Mouse (Mus musculus) midbrain, embryonic 16.5 days (tissue): Measurements from ENCODE around the gene Eml2. TPM values are rescaled to one million over a fixed set of nuclear protein-coding genes. Genes with fewer than 3 reads are reported as not detected.

Experiments
- ATAC-seq: fragments of 200-750 bp; cut with Nextera tagmentation; 2 replicates; pipeline ENCODE4 v1.8.0; 2017; ENCODE audit warnings: moderate TSS enrichment
- H3K27ac ChIP-seq: fragments of 300-500 bp; sonication (generic); 2 replicates; pipeline ENCODE4 v1.5.1; 2014; ENCODE audit warnings: mild to moderate bottlenecking, low read length, mixed read lengths
- H3K27me3 ChIP-seq: fragments of 300-500 bp; sonication (generic); 2 replicates; pipeline ENCODE4 v1.6.1; 2014; ENCODE audit warnings: low read depth, low read length, mixed read lengths; ENCODE audit not compliant: control insufficient read depth, insufficient read depth
- H3K36me3 ChIP-seq: fragments of 300-500 bp; sonication (generic); 2 replicates; pipeline ENCODE4 v1.6.1; 2014; ENCODE audit warnings: mild to moderate bottlenecking, low read length, moderate library complexity, mixed read lengths; ENCODE audit not compliant: control insufficient read depth, insufficient read depth
- H3K4me1 ChIP-seq: fragments of 300-500 bp; sonication (generic); 2 replicates; pipeline ENCODE4 v1.6.1; 2014; ENCODE audit warnings: mild to moderate bottlenecking, low read length, mixed read lengths; ENCODE audit not compliant: control insufficient read depth, insufficient read depth
- H3K4me2 ChIP-seq: fragments of 300-500 bp; sonication (generic); 2 replicates; pipeline ENCODE4 v1.6.1; 2014; ENCODE audit warnings: mild to moderate bottlenecking, low read length, mixed read lengths
- H3K4me3 ChIP-seq: fragments of 300-500 bp; sonication (generic); 2 replicates; pipeline ENCODE4 v1.5.1; 2014; ENCODE audit warnings: low read depth, mild to moderate bottlenecking, low read length, moderate library complexity, mixed read lengths
- H3K9ac ChIP-seq: fragments of 300-500 bp; sonication (generic); 2 replicates; pipeline ENCODE4 v1.6.1; 2014; ENCODE audit warnings: low read depth, low read length, mixed read lengths
- H3K9me3 ChIP-seq: fragments of 300-500 bp; sonication (generic); replicated peaks from 2 replicates; pipeline ENCODE4 v1.6.1; 2014; ENCODE audit warnings: mild to moderate bottlenecking, low read length, mixed read lengths; ENCODE audit not compliant: control insufficient read depth, poor library complexity, severe bottlenecking
- WGBS: fragments of 180-500 bp; shearing (Covaris S2); extraction: QIAGEN DNeasy Blood & Tissue Kit; methylation state at CpG from one replicate; pipeline ENCODE4 v1.1.7; 2014; 5-methylcytosine and 5-hydroxymethylcytosine counted together
- polyA plus RNA-seq: library from polyadenylated mRNA; unstranded; fragments of >200 nt; fragmentation: Nextera tagmentation; extraction: Ambion mirVana; gene quantifications from 2 replicates; pipeline ENCODE4 v1.2.1, GENCODE M21; 2015

The Eml2 gene
- polyA plus RNA-seq, 1 experiment from 2014 or later, result 10.6 TPM

- no peak overlapping the region for H3K4me3 ChIP-seq
- no peak overlapping the region for H3K4me2 ChIP-seq
- H3K27ac ChIP-seq, result no peak overlapping the region
- no peaks in the 10 kb centered on the region for H3K9me3 ChIP-seq
- H3K9ac ChIP-seq, result no peak overlapping the region
- peaks cover 5% of the 10 kb centered on the region for H3K4me1 ChIP-seq
- no peak for ATAC-seq
- 72% methylated on average over 7 of the region's 7 CpGs for WGBS
- no peaks in the 10 kb centered on the region for H3K27me3 ChIP-seq
- no peaks in the 10 kb centered on the region for H3K36me3 ChIP-seq
Observed at GRCm38 (mm10) chr7:19214369-19214768, 38.1 kb downstream of the Eml2 start.

GRCm38 (mm10) chr7:19214940-19215339 is 38.7 kb downstream of the Eml2 start:
- Histone ChIP-seq H3K4me1 (peaks cover 5% of the 10 kb centered on the region), H3K27me3 (no peaks in the 10 kb centered on the region), H3K4me2 (no peak overlapping the region), H3K4me3 (no peak overlapping the region), H3K27ac (no peak overlapping the region), H3K36me3 (no peaks in the 10 kb centered on the region), H3K9me3 (no peaks in the 10 kb centered on the region), H3K9ac (no peak overlapping the region)
- ATAC-seq, result no peak
- WGBS, result 68% methylated on average over 9 of the region's 9 CpGs

GRCm38 (mm10) chr7:19217492-19217891 is 41.3 kb downstream of the Eml2 start:
- WGBS, result 78% methylated on average over 5 of the region's 5 CpGs
- Histone ChIP-seq H3K4me3 (no peak overlapping the region), H3K9ac (no peak overlapping the region), H3K27me3 (no peaks in the 10 kb centered on the region), H3K27ac (no peak overlapping the region), H3K4me2 (no peak overlapping the region), H3K36me3 (no peaks in the 10 kb centered on the region), H3K4me1 (no peaks in the 10 kb centered on the region), H3K9me3 (no peaks in the 10 kb centered on the region)
- ATAC-seq, result no peak

- WGBS, result 6% methylated on average over 2 of the region's 3 CpGs
- Histone ChIP-seq H3K9me3 (no peaks in the 10 kb centered on the region), H3K4me2 (no peak overlapping the region), H3K4me3 (no peak overlapping the region), H3K9ac (no peak overlapping the region), H3K27me3 (no peaks in the 10 kb centered on the region), H3K36me3 (no peaks in the 10 kb centered on the region), H3K4me1 (no peaks in the 10 kb centered on the region), H3K27ac (no peak overlapping the region)
- no peak for ATAC-seq
Observed at GRCm38 (mm10) chr7:19217944-19218343, 41.7 kb downstream of the Eml2 start.

- H3K4me2 ChIP-seq, result no peak overlapping the region
- H3K27me3 ChIP-seq, result no peaks in the 10 kb centered on the region
- WGBS, result 71% methylated on average over 3 of the region's 3 CpGs
- no peak overlapping the region for H3K27ac ChIP-seq
- H3K36me3 ChIP-seq, result no peaks in the 10 kb centered on the region
- no peak for ATAC-seq
- H3K4me3 ChIP-seq, result no peak overlapping the region
- no peaks in the 10 kb centered on the region for H3K9me3 ChIP-seq
- no peaks in the 10 kb centered on the region for H3K4me1 ChIP-seq
- no peak overlapping the region for H3K9ac ChIP-seq
Observed at GRCm38 (mm10) chr7:19220061-19220460, 43.8 kb downstream of the Eml2 start.

- H3K4me3 ChIP-seq, result no peak overlapping the region
- H3K4me2 ChIP-seq, result no peak overlapping the region
- whole genome bisulfite sequencing, result 95% methylated on average over 16 of the region's 16 CpGs
- no peak for ATAC-seq
- H3K27me3 ChIP-seq, result no peaks in the 10 kb centered on the region
- H3K36me3 ChIP-seq, result no peaks in the 10 kb centered on the region
- peaks cover 7% of the 10 kb centered on the region for H3K4me1 ChIP-seq
- no peaks in the 10 kb centered on the region for H3K9me3 ChIP-seq
- no peak overlapping the region for H3K9ac ChIP-seq
- no peak overlapping the region for H3K27ac ChIP-seq
Observed at GRCm38 (mm10) chr7:19222189-19222588, 46.0 kb downstream of the Eml2 start.

- WGBS, result 94% methylated on average over 14 of the region's 14 CpGs
- peaks cover 7% of the 10 kb centered on the region for H3K4me1 ChIP-seq
- H3K4me2 ChIP-seq, result no peak overlapping the region
Observed at GRCm38 (mm10) chr7:19222875-19223274, 46.7 kb downstream of the Eml2 start.

GRCm38 (mm10) chr7:19224933-19225332 is 48.7 kb downstream of the Eml2 start:
- no peak overlapping the region for H3K27ac ChIP-seq
- H3K9ac ChIP-seq, result no peak overlapping the region
- WGBS, result 97% methylated on average over 4 of the region's 4 CpGs
- no peak overlapping the region for H3K4me2 ChIP-seq
- H3K36me3 ChIP-seq, result no peaks in the 10 kb centered on the region
- no peak overlapping the region for H3K4me3 ChIP-seq
- no peak for ATAC-seq
- no peaks in the 10 kb centered on the region for H3K27me3 ChIP-seq
- H3K4me1 ChIP-seq, result peaks cover 15% of the 10 kb centered on the region
- no peaks in the 10 kb centered on the region for H3K9me3 ChIP-seq

More at GRCm38 (mm10) chr7:19222875-19223274, 46.7 kb downstream of the Eml2 start:
- no peak overlapping the region for H3K9ac ChIP-seq
- no peaks in the 10 kb centered on the region for H3K9me3 ChIP-seq
- no peaks in the 10 kb centered on the region for H3K36me3 ChIP-seq
- ATAC-seq, result no peak
- H3K4me3 ChIP-seq, result no peak overlapping the region
- H3K27ac ChIP-seq, result no peak overlapping the region
- no peaks in the 10 kb centered on the region for H3K27me3 ChIP-seq

- ATAC-seq, result peak; percentile 16
- H3K4me1 ChIP-seq, result peaks cover 16% of the 10 kb centered on the region
Observed at GRCm38 (mm10) chr7:19226817-19227797, 50.9 kb downstream of the Eml2 start.

More at GRCm38 (mm10) chr7:19226817-19227797, 50.9 kb downstream of the Eml2 start:
- no peaks in the 10 kb centered on the region; the same call in 1 of the 2 replicates for H3K36me3 ChIP-seq
- H3K27me3 ChIP-seq, result no peaks in the 10 kb centered on the region
- H3K27ac ChIP-seq, result peak overlapping the region; percentile 99
- peak overlapping the region; percentile 70 for H3K4me2 ChIP-seq
- peak overlapping the region; percentile 62 for H3K4me3 ChIP-seq
- H3K9ac ChIP-seq, result peak overlapping the region; percentile 76
- H3K9me3 ChIP-seq, result no peaks in the 10 kb centered on the region
- WGBS, result 19% methylated on average over 20 of the region's 20 CpGs
